Mouse (Mus musculus) gastrocnemius, postnatal 14 days (tissue): ENCODE results near the gene Cald1. TPM values are rescaled to one million over a fixed set of nuclear protein-coding genes. Genes with fewer than 3 reads are reported as not detected.

Source experiments
- DNase-seq: peaks from one replicate; pipeline ENCODE4 v3.0.0; 2021; ENCODE audit warnings: mixed read lengths
- intact Hi-C: fragments of 180-260 bp; cut with DNase I; formaldehyde crosslinking; loops from one replicate; pipeline ENCODE4 v1.15.1; 2025; ENCODE audit warnings: low total_unique reads
- total RNA-seq, 2 experiments: library from RNA; stranded (reverse); gene quantifications; 2 replicates each; pipeline ENCODE4 v1.2.3; 2021

Cald1 gene
- total RNA-seq, 2 experiments from 2014 or later, result 51.7 to 53.7 TPM

DNA sequence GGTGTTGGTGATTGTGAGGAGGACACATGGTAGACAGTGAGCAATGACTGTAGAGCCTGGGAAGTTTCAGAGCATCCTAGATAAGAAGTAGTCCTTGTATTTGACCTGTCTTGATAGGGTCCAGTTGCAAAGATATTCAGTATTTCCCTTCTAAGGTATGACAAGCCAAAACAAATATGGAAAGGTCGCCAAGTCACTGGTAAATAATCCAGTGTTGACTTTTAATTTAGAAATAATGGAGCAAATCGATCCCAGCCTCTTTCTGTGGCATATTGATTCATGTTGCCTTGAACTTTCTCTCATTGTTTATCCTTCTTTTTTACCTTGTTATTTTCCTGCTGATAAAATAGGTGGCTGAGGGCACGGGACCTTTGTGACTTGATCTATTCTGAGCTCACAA, 57.4 kb downstream of the Cald1 start:
- no peak for DNase-seq
- intact Hi-C loops, result no loop called here

- intact Hi-C loops, result no loop called here
- no peak for DNase-seq
Measured at GRCm38 (mm10) chr6:34658791-34659190, 60.5 kb downstream of the Cald1 start.

GRCm38 (mm10) chr6:34660724-34661123, 62.4 kb downstream of the Cald1 start:
- intact Hi-C loops, result no loop called here
- peak; percentile 18 for DNase-seq

- no peak for DNase-seq
- intact Hi-C loops, result no loop called here
Measured at GRCm38 (mm10) chr6:34662626-34663025, 64.3 kb downstream of the Cald1 start.

GRCm38 (mm10) chr6:34664291-34664690, 66.0 kb downstream of the Cald1 start:
- intact Hi-C loops, result no loop called here
- no peak for DNase-seq

DNA sequence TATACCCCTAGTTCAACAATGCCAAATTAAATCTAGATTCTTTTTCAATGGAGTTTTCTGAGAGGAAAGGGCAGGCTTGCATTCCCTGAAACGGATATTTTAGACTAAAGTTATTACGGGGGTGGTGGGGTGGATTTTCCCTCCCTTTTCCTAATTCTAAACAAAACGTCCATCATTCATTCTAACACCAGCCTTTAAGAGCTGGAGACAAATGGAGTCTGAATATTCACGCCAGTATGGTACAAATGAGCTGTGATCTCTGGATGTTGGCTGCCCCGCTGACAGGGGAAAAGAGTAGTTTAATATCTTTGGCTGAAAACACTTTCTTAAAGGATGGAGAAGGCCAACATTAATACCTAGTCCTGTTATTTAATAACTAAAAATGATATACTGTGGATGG, 66.4 kb downstream of the Cald1 start:
- DNase-seq, result no peak
- intact Hi-C loops, result no loop called here

- DNase-seq, result no peak
- intact Hi-C loops, result no loop called here
Measured at GRCm38 (mm10) chr6:34668739-34669254, 70.5 kb downstream of the Cald1 start.

- intact Hi-C loops, result no loop called here
- DNase-seq, result no peak
Measured at GRCm38 (mm10) chr6:34671355-34671754, 73.1 kb downstream of the Cald1 start.

DNA sequence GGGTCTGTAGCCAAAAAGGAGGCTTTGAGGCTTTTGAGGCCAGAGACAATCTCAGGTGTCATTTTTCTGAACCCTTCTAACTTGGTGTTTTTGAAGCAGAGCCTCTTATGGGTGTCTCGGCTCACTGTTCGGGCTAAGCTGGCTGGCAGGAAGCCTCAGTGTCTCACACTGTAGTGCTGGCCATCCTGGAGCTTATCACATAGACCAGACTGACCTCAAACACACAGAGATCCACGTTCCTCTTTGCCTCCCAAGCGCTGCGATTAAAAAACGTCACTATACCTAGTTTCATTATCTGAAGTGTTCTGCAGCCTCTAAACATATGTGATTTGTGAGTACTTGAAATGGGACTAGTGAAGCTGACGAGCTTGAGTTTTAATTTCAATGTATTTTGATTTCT, 76.1 kb downstream of the Cald1 start:
- intact Hi-C loops, result no loop called here
- no peak for DNase-seq

DNA sequence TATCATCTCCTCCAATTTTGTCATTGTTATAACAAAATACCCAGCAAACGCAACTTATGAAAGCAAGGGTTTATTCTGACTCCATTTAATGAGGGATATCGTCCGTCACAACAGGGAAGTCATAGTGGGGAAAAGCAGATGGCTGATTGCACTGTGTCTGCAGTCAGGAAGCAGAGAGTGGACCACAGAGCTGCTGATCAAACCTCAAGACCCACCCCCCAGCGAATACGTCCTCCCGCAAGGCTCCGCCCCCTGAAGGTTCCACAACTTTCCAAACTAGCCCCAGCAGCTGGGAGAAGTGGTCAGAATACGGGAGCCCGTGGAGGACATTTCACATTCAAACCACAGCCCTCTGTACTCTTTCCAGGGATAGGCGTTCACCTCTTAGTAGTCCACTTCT, 76.6 kb downstream of the Cald1 start:
- intact Hi-C loops, result no loop called here
- no peak for DNase-seq

DNA sequence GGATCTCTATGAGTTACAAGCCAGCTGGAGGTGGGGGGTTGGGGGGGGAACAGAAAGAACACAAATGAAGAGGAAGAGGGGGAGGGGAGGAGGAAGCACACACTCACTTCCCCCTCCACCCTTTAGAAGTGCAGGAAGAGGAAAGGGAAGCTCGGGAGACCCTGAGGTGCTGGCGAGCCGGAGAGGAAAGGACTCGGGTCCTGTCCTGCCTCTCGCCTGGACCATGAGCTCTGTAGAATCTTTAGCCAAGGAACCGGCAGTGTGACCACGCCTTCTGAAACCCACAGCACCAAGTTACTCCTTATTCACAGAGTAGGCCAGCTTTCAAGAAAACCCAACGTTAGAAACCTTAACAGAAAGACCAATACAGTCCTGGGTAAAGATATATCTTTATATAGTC, 83.8 kb downstream of the Cald1 start:
- intact Hi-C loops, result no loop called here

DNA sequence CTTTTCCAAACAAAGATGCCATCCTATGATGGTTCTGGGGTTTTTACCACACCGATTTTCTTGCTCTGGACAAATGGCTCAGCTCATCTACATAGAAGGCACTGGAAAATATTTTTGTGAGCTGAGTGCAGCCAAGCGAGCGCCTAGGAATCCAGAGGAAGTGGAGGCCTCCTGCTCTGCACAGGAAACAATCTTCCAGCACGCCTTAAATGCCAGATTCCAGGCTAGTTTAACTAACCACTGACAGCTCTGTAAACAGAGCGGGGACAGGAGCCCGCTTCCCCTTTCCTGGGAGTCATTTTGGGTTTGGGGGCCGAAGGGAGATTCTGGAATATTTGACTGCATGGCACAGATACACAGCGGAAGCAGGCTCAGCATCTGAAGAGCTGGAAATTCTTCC, 86.6 kb downstream of the Cald1 start:
- intact Hi-C loops, result no loop called here
- DNase-seq, result no peak

More for the DNA sequence above, 83.8 kb downstream of the Cald1 start:
- no peak for DNase-seq

- DNase-seq, result no peak
- intact Hi-C loops, result no loop called here
Measured at GRCm38 (mm10) chr6:34688971-34689370, 90.7 kb downstream of the Cald1 start.

- intact Hi-C loops, result no loop called here
- DNase-seq, result no peak
Measured at GRCm38 (mm10) chr6:34691416-34691815, 93.1 kb downstream of the Cald1 start.

- intact Hi-C loops, result no loop called here
- DNase-seq, result no peak
Measured at GRCm38 (mm10) chr6:34694096-34694495, 95.8 kb downstream of the Cald1 start.

DNA sequence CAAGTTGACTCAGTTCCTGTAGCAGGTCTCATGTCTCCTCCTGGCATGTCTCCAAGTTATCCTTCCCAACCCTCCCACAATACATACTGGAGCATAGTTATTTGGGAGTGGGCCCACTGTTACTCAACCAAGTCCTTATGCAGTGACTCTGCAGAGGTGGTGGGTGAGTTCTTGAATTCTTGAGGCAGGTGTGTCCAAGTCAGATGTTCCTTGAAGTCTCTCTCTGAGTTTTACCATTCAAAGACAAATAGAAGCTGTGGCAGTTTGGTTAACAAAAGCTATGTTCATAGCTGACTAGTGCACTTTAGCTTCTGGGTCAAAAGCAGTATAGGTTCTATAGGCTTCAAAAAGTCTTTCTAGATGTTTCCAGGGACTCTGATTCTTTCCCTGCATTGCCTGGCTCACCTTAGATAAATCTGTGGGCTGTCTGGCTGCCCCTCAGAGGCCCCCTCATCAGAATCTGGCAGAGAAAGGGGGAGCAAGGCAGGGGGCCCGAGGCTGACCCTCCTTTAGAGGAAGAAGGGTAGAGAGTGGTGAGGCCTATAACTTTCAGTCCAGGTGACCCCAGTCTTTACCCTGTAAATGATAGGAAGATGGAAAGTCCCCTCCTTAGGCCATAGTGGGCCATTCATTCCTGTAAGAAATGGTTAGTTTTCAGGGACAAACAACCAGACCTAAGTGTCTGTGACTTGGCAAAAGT, 105.3 kb downstream of the Cald1 start:
- intact Hi-C loops, result no loop called here

DNA sequence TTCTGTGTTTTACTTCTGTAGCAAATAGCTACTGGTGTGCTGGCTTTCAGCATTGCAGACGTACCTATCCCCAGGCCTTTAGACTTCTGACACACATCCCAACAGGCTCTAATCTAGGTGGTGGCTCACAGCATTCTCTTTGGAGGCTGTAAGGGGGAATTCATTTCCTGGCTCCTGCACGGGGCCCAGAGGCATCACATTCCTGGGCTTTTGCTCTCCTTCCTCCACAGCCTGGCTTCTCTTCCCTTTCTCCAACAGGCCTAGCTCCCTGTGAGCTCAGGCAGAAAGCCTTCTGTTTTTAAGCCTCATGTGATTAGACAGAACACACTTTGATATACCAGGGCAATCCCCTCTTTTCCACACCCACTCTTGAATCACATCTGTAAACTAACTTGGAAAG, 109.2 kb downstream of the Cald1 start:
- DNase-seq, result no peak
- intact Hi-C loops, result no loop called here

More for the DNA sequence above, 105.3 kb downstream of the Cald1 start:
- DNase-seq, result no peak

- DNase-seq, result peak; percentile 36
- intact Hi-C loops, result no loop called here
Measured at GRCm38 (mm10) chr6:34708650-34709265, 110.5 kb downstream of the Cald1 start.

GRCm38 (mm10) chr6:34709289-34709688, 111.0 kb downstream of the Cald1 start:
- intact Hi-C loops, result no loop called here
- peak; percentile 58 for DNase-seq

DNA sequence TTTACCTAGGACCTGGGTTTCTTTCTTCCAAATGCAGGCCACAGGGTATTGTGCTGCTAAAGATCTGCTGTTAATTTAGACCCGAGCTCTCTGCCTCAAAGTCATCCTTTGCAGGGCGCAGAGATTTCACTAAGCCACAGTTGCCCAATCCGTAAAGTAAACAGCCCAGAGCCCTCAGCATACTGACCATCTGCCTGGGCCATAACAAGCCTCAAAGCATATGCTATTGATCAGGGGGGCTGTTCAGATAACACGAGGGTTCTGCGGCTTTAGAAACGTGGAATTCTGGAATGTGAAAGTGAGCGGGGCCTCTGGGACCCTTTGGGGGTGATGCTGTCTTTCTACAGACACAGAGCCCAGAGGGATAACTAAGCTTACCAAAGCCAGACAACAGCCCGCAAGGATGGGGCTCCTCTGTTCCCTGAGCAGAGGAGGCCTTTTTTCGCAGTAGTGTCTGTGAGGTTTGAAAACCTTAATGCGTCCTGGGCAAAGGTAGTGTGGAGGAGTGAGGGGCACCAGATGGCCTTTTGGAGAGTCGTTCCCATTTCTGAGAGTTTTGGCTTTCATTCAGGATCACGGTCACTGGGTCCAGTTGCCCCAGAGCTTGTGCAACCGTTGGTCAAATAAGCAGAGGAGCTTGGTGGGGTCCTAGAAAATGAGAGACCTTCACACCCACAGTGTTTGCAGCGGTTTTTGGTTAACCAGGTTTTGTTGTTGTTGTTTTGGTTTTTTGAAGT, 111.8 kb downstream of the Cald1 start:
- DNase-seq, result no peak
- intact Hi-C loops, result no loop called here

- intact Hi-C loops, result no loop called here
- no peak for DNase-seq
Measured at GRCm38 (mm10) chr6:34710848-34711247, 112.5 kb downstream of the Cald1 start.
